Mouse (Mus musculus) liver, embryonic 11.5 days (tissue): ENCODE results near the gene Igf2bp3. TPM values are rescaled to one million over a fixed set of nuclear protein-coding genes. Genes with fewer than 3 reads are reported as not detected.

Experiments
- ATAC-seq: fragments of 200-750 bp; cut with Nextera tagmentation; replicated peaks from 2 replicates; pipeline ENCODE4 v1.8.0; 2017; ENCODE audit warnings: moderate number of reproducible peaks, mild to moderate bottlenecking, moderate TSS enrichment, moderate library complexity; ENCODE audit not compliant: low FRiP score
- DNase-seq: peaks from one replicate; pipeline ENCODE4 v3.0.0-alpha.2; 2017; ENCODE audit warnings: low spot score
- H3K27ac ChIP-seq: fragments of 300-500 bp; sonication (generic); 2 replicates; pipeline ENCODE4 v1.5.1; 2014; ENCODE audit warnings: mild to moderate bottlenecking, low read depth, low read length, control low read depth
- H3K27me3 ChIP-seq: fragments of 300-500 bp; sonication (generic); replicated peaks from 2 replicates; pipeline ENCODE4 v1.6.1; 2014; ENCODE audit warnings: low read length, mixed read lengths; ENCODE audit not compliant: control insufficient read depth, insufficient read depth
- H3K36me3 ChIP-seq: fragments of 300-500 bp; sonication (generic); 2 replicates; pipeline ENCODE4 v1.6.1; 2014; ENCODE audit warnings: mild to moderate bottlenecking, low read length, moderate library complexity, mixed read lengths; ENCODE audit not compliant: control insufficient read depth, insufficient read depth
- H3K4me1 ChIP-seq: fragments of 300-500 bp; sonication (generic); replicated peaks from 2 replicates; pipeline ENCODE4 v1.6.1; 2014; ENCODE audit warnings: low read length, mixed read lengths; ENCODE audit not compliant: control insufficient read depth, insufficient read depth
- H3K4me2 ChIP-seq: fragments of 300-500 bp; sonication (generic); 2 replicates; pipeline ENCODE4 v1.6.1; 2014; ENCODE audit warnings: mild to moderate bottlenecking, control low read depth, moderate library complexity
- H3K4me3 ChIP-seq: fragments of 300-500 bp; sonication (generic); 2 replicates; pipeline ENCODE4 v1.5.1; 2014; ENCODE audit warnings: low read depth, low read length, control low read depth
- H3K9ac ChIP-seq: fragments of 300-500 bp; sonication (generic); 2 replicates; pipeline ENCODE4 v1.6.1; 2014; ENCODE audit warnings: low read depth, low read length, control low read depth
- H3K9me3 ChIP-seq: fragments of 300-500 bp; sonication (generic); 2 replicates; pipeline ENCODE4 v1.6.1; 2016; ENCODE audit warnings: low read length, inconsistent platforms, mixed read lengths; ENCODE audit not compliant: control insufficient read depth
- WGBS: fragments of 180-500 bp; shearing (Covaris S2); extraction: QIAGEN DNeasy Blood & Tissue Kit; methylation state at CpG from one replicate; pipeline ENCODE4 v1.1.7; 2014; 5-methylcytosine and 5-hydroxymethylcytosine counted together
- polyA plus RNA-seq: library from polyadenylated mRNA; unstranded; fragments of >200 nt; fragmentation: Nextera tagmentation; extraction: Ambion mirVana; gene quantifications from 2 replicates; pipeline ENCODE4 v1.2.1, GENCODE M21; 2014

Gene Igf2bp3
- polyA plus RNA-seq, 1 experiment from 2014 or later = 57.8 TPM

DNA sequence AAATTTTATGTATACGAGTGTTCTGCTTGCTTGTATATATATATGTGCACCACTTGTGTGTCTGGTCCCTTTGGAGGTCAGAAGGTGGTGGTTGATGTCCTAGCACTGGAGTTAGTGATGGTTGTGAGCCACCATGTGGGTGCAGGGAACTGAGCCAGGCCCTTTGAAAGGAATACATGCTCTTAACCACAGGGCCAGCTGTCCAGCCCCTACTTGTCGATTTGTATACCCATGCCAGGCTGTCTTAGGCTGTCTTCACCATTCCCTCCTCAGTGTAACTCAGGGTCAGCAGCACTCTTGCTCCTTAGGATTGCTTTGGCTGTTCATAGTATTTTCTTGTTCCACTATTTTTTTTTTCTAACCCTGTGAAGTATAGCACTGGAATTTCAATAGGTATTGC, 136.9 kb downstream of the Igf2bp3 start:
- Histone ChIP-seq H3K4me3 (no peak overlapping the region), H3K4me1 (peaks cover 10% of the 10 kb centered on the region; the same call in 1 of the 2 replicates), H3K36me3 (peaks cover 3% of the 10 kb centered on the region; the same call in 1 of the 2 replicates), H3K27me3 (no peaks in the 10 kb centered on the region), H3K9ac (no peak overlapping the region), H3K4me2 (no peak overlapping the region), H3K9me3 (no peaks in the 10 kb centered on the region), H3K27ac (no peak overlapping the region)
- no peak for ATAC-seq
- WGBS = 80% methylated on average over 2 of the region's 2 CpGs
- no peak for DNase-seq

DNA sequence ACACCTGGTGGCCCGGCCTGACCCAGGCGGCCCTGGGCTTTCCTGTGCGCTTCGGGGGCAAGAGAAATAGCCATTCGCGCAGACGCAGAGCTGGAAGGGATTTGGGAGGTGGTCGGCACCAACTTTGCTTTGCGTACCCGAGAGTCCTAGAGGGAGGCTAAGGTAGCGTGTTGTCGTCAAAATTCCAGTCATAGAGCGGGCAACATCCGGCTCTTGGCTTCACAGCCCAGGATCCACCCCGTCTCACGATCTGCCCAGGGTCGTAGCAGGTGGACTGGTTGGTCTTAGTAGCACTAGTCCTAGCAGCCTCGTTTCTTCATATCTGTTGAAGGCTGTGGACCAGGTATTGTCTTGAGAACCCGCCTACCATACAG, 140.7 kb downstream of the Igf2bp3 start:
- peak; percentile 56 for ATAC-seq

DNA sequence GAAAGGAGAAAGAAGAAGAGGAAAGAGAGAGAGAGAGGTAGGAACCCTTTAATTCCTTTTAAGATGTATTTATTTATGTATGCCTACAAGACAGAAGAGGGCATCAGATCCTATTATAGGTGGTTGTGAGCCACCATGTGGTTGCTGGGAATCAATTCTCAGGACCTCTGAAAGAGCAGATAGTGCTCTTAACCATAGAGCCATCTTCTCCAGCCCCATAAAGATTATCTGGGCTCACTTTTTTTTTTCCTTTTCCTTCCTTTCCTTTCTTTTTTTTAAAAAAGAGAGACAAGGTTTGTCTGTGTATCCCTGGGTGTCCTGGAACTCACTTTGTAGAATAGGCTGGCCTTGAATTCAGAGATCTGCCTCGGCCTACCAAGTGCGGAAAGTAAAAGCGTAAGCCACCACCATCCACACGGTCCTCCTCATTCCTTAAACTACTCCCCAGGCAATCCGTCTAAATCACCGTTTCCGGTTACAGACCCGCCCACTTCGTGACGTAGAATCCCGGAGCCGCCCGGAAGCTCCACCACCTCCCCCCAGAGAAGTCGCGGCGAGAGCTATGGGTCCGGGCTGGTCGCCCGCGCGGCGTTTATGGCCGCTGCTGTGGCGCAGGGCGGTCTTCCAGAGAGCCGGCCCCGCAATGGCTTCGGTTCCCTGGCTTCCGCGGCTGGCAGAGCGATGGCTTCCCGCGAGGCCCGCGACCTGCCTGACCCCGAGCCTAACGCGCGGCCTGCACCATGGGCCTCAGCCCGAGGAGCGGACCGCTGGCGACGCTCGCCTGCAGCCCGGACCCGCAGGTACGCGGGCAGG, 141.2 kb downstream of the Igf2bp3 start, which contains the start of gene Malsu1:
TSS of gene Malsu1 (plus strand) at position 492 of the 813 bp plus-strand sequence.
- Histone ChIP-seq H3K4me1 (peaks cover 10% of the 10 kb centered on the region; the same call in 1 of the 2 replicates), H3K27me3 (no peaks in the 10 kb centered on the region), H3K27ac (peak within 1 kb of the TSS; percentile 77), H3K4me3 (peak within 1 kb of the TSS; percentile 99), H3K9me3 (no peaks in the 10 kb centered on the region), H3K9ac (peak within 1 kb of the TSS; percentile 97), H3K36me3 (no peaks in the 10 kb centered on the region; the same call in 1 of the 2 replicates), H3K4me2 (peak within 1 kb of the TSS; percentile 77)
- under 1% methylated on average over 49 of the region's 49 CpGs for WGBS
- DNase-seq (peak; percentile 90), ATAC-seq (peak; percentile 92)

More for the DNA sequence above, 140.7 kb downstream of the Igf2bp3 start:
- WGBS = under 1% methylated on average over 19 of the region's 19 CpGs
- peaks cover 10% of the 10 kb centered on the region; the same call in 1 of the 2 replicates for H3K4me1 ChIP-seq
- H3K36me3 ChIP-seq = no peaks in the 10 kb centered on the region; the same call in 1 of the 2 replicates
- peak overlapping the region; percentile 77 for H3K27ac ChIP-seq
- no peaks in the 10 kb centered on the region for H3K9me3 ChIP-seq
- peak overlapping the region; percentile 97 for H3K9ac ChIP-seq
- H3K4me3 ChIP-seq = peak overlapping the region; percentile 99
- no peaks in the 10 kb centered on the region for H3K27me3 ChIP-seq
- H3K4me2 ChIP-seq = peak overlapping the region; percentile 77
- no peak for DNase-seq

DNA sequence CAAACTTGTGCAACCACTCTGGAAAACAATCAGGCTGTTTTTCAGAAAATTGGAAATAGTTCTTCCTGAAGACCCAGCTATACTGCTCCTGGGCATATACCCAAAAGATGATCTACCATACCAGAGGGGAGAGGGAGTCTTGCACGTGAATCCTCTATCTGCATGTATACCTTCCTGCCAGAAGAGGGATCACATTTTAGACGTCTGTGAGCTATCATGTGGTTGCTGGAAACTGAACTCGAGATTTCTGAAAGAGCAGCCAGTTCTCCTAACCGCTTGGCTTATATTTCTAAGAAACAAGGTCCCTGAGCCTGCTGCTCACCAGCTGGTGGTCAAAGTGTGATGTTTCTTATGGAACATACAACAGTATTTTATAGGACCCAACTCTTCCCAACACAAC, 146.4 kb downstream of the Igf2bp3 start:
- H3K27ac ChIP-seq = no peak overlapping the region
- ATAC-seq (no peak), DNase-seq (no peak)
- no peak overlapping the region for H3K4me2 ChIP-seq
- H3K4me1 ChIP-seq = 0 out of 2 replicates have a peak, but pooled peaks cover 2% of the 10 kb centered on the region
- no peaks in the 10 kb centered on the region for H3K9me3 ChIP-seq
- no peak overlapping the region for H3K9ac ChIP-seq
- no peaks in the 10 kb centered on the region for H3K36me3 ChIP-seq
- no peak overlapping the region for H3K4me3 ChIP-seq
- WGBS = 40% methylated on average over 4 of the region's 4 CpGs
- H3K27me3 ChIP-seq = no peaks in the 10 kb centered on the region

DNA sequence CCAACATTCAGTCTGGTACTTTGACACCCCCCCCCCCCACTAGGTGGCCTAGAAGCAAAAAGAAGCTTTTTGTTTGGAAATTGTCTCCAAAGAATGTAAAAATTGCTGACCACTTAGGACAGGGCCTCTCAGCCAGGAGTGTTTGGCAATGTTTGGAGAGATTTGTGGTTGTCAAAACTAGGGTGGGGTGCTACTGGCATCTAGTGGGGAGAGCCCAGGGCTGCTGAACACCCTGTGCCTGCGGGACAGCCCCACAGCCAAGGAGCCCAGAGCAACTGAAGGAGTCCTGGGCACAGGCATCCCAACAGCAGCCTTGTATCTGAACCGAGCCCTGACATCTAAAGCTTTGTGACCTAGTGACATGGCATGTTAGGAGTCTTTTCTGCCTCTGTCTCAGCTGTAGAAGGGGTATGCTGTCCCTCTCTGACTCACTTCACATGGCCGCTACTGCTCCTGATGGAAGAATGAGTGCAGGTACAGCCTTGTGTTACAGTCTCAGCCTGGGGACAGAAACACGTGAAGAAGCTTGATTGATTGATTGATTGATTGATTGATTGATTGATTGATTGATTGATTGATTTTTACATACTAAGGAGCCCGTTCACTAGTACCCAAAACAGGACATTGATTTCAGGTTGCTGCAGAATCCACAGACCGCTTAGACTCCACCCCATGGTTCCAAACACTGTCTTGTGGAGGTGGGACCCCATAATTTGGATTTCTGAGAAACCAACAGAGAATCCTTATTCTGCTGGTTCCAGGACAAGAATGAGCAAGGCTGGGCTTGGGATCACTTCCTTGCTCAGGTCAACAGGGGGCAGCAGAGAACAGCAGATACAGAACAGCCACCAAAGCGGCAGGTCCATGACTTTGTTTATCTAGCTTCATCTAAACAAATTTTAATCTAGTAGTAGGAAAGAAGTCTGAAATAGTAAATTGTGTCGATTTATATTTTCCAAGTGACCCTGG, 157.4 kb downstream of the Igf2bp3 start:
- Histone ChIP-seq H3K27ac (no peak overlapping the region), H3K9me3 (no peaks in the 10 kb centered on the region), H3K9ac (no peak overlapping the region), H3K4me3 (no peak overlapping the region), H3K4me1 (no peaks in the 10 kb centered on the region), H3K36me3 (no peaks in the 10 kb centered on the region), H3K27me3 (no peaks in the 10 kb centered on the region), H3K4me2 (no peak overlapping the region)
- no peak for ATAC-seq
- 44% methylated on average over 8 of the region's 8 CpGs for WGBS
- DNase-seq = no peak

DNA sequence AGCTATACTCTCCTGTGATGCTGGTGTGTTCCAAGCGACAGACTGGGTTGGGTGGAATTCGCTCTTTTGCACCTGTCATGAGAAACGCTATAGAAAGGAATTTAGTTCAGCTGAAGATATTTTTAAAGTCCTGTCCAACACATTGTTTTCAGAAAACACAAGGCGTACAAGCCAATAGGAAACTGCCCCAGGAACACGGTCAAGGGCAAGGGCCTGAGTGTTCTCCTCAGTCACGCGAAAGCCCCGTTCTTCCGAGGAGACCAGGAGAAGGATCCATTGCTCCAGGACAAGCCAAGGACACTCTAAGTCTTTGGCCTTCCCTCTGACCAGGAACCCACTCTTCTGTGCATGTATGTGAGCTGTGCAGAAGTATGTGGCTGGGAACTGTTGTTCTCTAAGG, 158.7 kb downstream of the Igf2bp3 start:
- no peak overlapping the region for H3K4me3 ChIP-seq
- H3K9ac ChIP-seq = no peak overlapping the region
- H3K4me1 ChIP-seq = no peaks in the 10 kb centered on the region
- H3K4me2 ChIP-seq = no peak overlapping the region
- WGBS = 88% methylated on average over 9 of the region's 9 CpGs
- no peaks in the 10 kb centered on the region for H3K9me3 ChIP-seq
- ATAC-seq (no peak), DNase-seq (no peak)
- H3K27me3 ChIP-seq = no peaks in the 10 kb centered on the region
- H3K27ac ChIP-seq = no peak overlapping the region
- H3K36me3 ChIP-seq = no peaks in the 10 kb centered on the region

DNA sequence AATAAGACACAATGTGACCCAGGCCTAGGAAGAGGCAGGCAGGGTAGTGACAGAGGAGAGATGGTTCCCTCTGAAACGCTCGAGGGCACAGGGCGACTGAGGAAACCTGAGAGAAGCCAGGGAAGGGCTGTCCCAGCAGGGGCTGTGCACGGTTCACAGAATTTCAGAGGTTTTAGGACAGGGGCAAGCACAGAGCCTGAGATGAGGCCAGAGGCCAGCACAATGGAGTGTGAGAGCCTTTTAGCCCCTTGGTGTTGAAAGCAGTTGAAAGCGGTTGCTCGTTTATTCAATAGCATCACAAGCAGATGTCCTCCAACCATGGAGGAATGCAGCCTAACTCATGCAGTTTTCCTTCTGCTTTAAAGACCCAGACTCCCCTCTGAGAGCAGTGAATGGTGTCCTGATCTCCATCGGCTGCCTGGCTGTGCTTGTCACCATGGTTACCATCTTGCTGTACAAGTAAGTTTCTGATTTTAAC, 159.5 kb downstream of the Igf2bp3 start:
- DNase-seq = no peak
- Histone ChIP-seq H3K27ac (no peak overlapping the region), H3K4me3 (no peak overlapping the region), H3K9me3 (no peaks in the 10 kb centered on the region), H3K9ac (no peak overlapping the region), H3K36me3 (no peaks in the 10 kb centered on the region), H3K4me2 (no peak overlapping the region), H3K4me1 (no peaks in the 10 kb centered on the region), H3K27me3 (no peaks in the 10 kb centered on the region)
- ATAC-seq = no peak
- 44% methylated on average over 7 of the region's 7 CpGs for WGBS

DNA sequence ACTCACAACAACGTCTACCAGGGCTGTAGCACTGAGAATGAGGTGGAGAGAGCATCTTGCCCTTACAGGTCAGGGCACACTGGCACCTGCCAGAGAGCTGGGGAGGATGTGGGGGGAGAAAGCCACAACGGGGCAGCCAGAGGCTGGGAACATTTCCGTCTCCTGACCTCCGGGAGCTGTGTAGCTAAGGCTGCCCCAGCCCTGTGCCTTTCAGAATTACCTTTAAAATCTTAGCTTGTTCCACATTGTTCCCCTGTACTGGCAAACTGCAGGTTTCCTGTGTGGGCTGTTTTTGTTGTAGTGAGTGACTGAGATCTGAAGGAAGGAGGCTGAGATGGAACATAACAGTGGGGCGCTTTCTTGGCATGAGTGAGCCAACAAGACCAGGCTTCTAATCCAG, 162.6 kb downstream of the Igf2bp3 start:
- DNase-seq = no peak
- WGBS = 56% methylated on average over 5 of the region's 5 CpGs

More for the DNA sequence above, 162.6 kb downstream of the Igf2bp3 start:
- H3K9me3 ChIP-seq = no peaks in the 10 kb centered on the region
- H3K27ac ChIP-seq = no peak overlapping the region
- H3K9ac ChIP-seq = no peak overlapping the region
- no peak for ATAC-seq
- no peaks in the 10 kb centered on the region; the same call in 1 of the 2 replicates for H3K27me3 ChIP-seq
- no peaks in the 10 kb centered on the region for H3K4me1 ChIP-seq
- H3K4me2 ChIP-seq = no peak overlapping the region
- no peaks in the 10 kb centered on the region for H3K36me3 ChIP-seq
- no peak overlapping the region for H3K4me3 ChIP-seq
